Mouse (Mus musculus): ENCODE measurements around the gene Invs.

- TF ChIP-seq POLR2A (IDR thresholded peaks at IDR 0.05; ENCODE audit: borderline replicate concordance, extremely low read depth, low read depth, low read length) (no peak), CTCF (IDR thresholded peaks at IDR 0.05; ENCODE audit: insufficient read depth, low read length) (no peak)
Observed at GRCm38 (mm10) chr4:48268127-48268526, 11.4 kb upstream of the Invs start.
